Mouse (Mus musculus) liver, embryonic 13.5 days (tissue): ENCODE results near the gene Ckap4. TPM values are rescaled to one million over a fixed set of nuclear protein-coding genes. Genes with fewer than 3 reads are reported as not detected.

ENCODE experiments used
- ATAC-seq: fragments of 200-750 bp; cut with Nextera tagmentation; 2 replicates; pipeline ENCODE4 v1.8.0; 2017; ENCODE audit warnings: low read depth, mild to moderate bottlenecking, moderate number of reproducible peaks, moderate library complexity
- DNase-seq: peaks from one replicate; pipeline ENCODE4 v3.0.0; 2022
- H3K27ac ChIP-seq: fragments of 300-500 bp; sonication (generic); 2 replicates; pipeline ENCODE4 v1.5.1; 2015; ENCODE audit warnings: moderate library complexity, mild to moderate bottlenecking, inconsistent platforms
- H3K27me3 ChIP-seq: fragments of 300-500 bp; sonication (generic); 2 replicates; pipeline ENCODE4 v1.6.1; 2015; ENCODE audit warnings: mild to moderate bottlenecking, inconsistent platforms
- H3K36me3 ChIP-seq: fragments of 300-500 bp; sonication (generic); 2 replicates; pipeline ENCODE4 v1.6.1; 2015; ENCODE audit warnings: mild to moderate bottlenecking, inconsistent platforms
- H3K4me1 ChIP-seq: fragments of 300-500 bp; sonication (generic); replicated peaks from 2 replicates; pipeline ENCODE4 v1.6.1; 2015; ENCODE audit warnings: inconsistent platforms
- H3K4me2 ChIP-seq: fragments of 300-500 bp; sonication (generic); 2 replicates; pipeline ENCODE4 v1.6.1; 2015; ENCODE audit warnings: inconsistent platforms, mild to moderate bottlenecking, moderate library complexity
- H3K4me3 ChIP-seq: fragments of 300-500 bp; sonication (generic); replicated peaks from 2 replicates; pipeline ENCODE4 v1.5.1; 2015; ENCODE audit warnings: mild to moderate bottlenecking, inconsistent platforms
- H3K9ac ChIP-seq: fragments of 300-500 bp; sonication (generic); 2 replicates; pipeline ENCODE4 v1.6.1; 2015; ENCODE audit warnings: mild to moderate bottlenecking, inconsistent platforms
- H3K9me3 ChIP-seq: fragments of 300-500 bp; sonication (generic); replicated peaks from 2 replicates; pipeline ENCODE4 v1.6.1; 2016; ENCODE audit warnings: inconsistent platforms
- WGBS: fragments of 180-500 bp; shearing (Covaris S2); methylation state at CpG from one replicate; pipeline ENCODE4 v1.1.7; 2015; ENCODE audit not compliant: insufficient replicate concordance; 5-methylcytosine and 5-hydroxymethylcytosine counted together
- polyA plus RNA-seq: library from polyadenylated mRNA; unstranded; fragments of >200 nt; fragmentation: Nextera tagmentation; extraction: Ambion mirVana; gene quantifications from 2 replicates; pipeline ENCODE4 v1.2.1, GENCODE M21; 2015

Ckap4 gene
- polyA plus RNA-seq, 1 experiment from 2014 or later, result 11.3 TPM

- Histone ChIP-seq H3K27ac (no peak overlapping the region), H3K27me3 (peaks cover 12% of the 10 kb centered on the region; the same call in 1 of the 2 replicates), H3K9ac (no peak overlapping the region), H3K4me3 (no peak overlapping the region), H3K4me1 (peaks cover 10% of the 10 kb centered on the region), H3K9me3 (no peaks in the 10 kb centered on the region), H3K4me2 (no peak overlapping the region), H3K36me3 (no peaks in the 10 kb centered on the region)
- DNase-seq (no peak), ATAC-seq (no peak)
- WGBS, result 73% methylated on average over 8 of the region's 8 CpGs
Observed at GRCm38 (mm10) chr10:84564427-84564826, 30.6 kb upstream of the Ckap4 start.

- H3K27me3 ChIP-seq, result peaks cover 8% of the 10 kb centered on the region; the same call in 1 of the 2 replicates
- H3K36me3 ChIP-seq, result no peaks in the 10 kb centered on the region
- H3K27ac ChIP-seq, result no peak overlapping the region
- H3K4me3 ChIP-seq, result no peak overlapping the region
- H3K9ac ChIP-seq, result no peak overlapping the region
- ATAC-seq (peak; percentile 84), DNase-seq (no peak)
- no peak overlapping the region for H3K4me2 ChIP-seq
- 45% methylated on average over 13 of the region's 13 CpGs for WGBS
- peaks cover 10% of the 10 kb centered on the region for H3K4me1 ChIP-seq
- no peaks in the 10 kb centered on the region; the same call in 1 of the 2 replicates for H3K9me3 ChIP-seq
Observed at GRCm38 (mm10) chr10:84562567-84563554, 29.0 kb upstream of the Ckap4 start.

- Histone ChIP-seq H3K4me1 (peaks cover 10% of the 10 kb centered on the region), H3K9me3 (no peaks in the 10 kb centered on the region; the same call in 1 of the 2 replicates), H3K9ac (no peak overlapping the region), H3K4me3 (no peak overlapping the region), H3K27ac (no peak overlapping the region), H3K36me3 (no peaks in the 10 kb centered on the region), H3K27me3 (0 out of 2 replicates have a peak, but pooled peaks cover 2% of the 10 kb centered on the region), H3K4me2 (no peak overlapping the region)
- WGBS, result 69% methylated on average over 5 of the region's 5 CpGs
- DNase-seq, result no peak
- ATAC-seq, result no peak
Observed at GRCm38 (mm10) chr10:84562121-84562520, 28.3 kb upstream of the Ckap4 start.

- Histone ChIP-seq H3K27ac (no peak overlapping the region), H3K27me3 (no peaks in the 10 kb centered on the region), H3K36me3 (no peaks in the 10 kb centered on the region), H3K4me2 (no peak overlapping the region), H3K9me3 (no peaks in the 10 kb centered on the region; the same call in 1 of the 2 replicates), H3K4me3 (no peak overlapping the region), H3K4me1 (peaks cover 10% of the 10 kb centered on the region), H3K9ac (no peak overlapping the region)
- 75% methylated on average over 4 of the region's 4 CpGs for WGBS
- DNase-seq (no peak), ATAC-seq (no peak)
Observed at GRCm38 (mm10) chr10:84559986-84560385, 26.1 kb upstream of the Ckap4 start.

GRCm38 (mm10) chr10:84558511-84558910 lies 24.6 kb upstream of the Ckap4 start:
- ATAC-seq (no peak), DNase-seq (no peak)
- H3K27ac ChIP-seq, result no peak overlapping the region
- no peak overlapping the region for H3K4me2 ChIP-seq
- H3K9ac ChIP-seq, result no peak overlapping the region
- 63% methylated on average over 1 of the region's 1 CpGs for WGBS
- H3K9me3 ChIP-seq, result no peaks in the 10 kb centered on the region; the same call in 1 of the 2 replicates
- H3K4me1 ChIP-seq, result peaks cover 16% of the 10 kb centered on the region
- H3K27me3 ChIP-seq, result no peaks in the 10 kb centered on the region
- no peak overlapping the region for H3K4me3 ChIP-seq
- no peaks in the 10 kb centered on the region for H3K36me3 ChIP-seq

- Histone ChIP-seq H3K36me3 (no peaks in the 10 kb centered on the region), H3K4me3 (no peak overlapping the region), H3K27me3 (no peaks in the 10 kb centered on the region), H3K27ac (no peak overlapping the region), H3K9ac (no peak overlapping the region), H3K4me2 (no peak overlapping the region), H3K4me1 (peaks cover 5% of the 10 kb centered on the region; the same call in 1 of the 2 replicates), H3K9me3 (peaks cover 2% of the 10 kb centered on the region; the same call in 1 of the 2 replicates)
- 29% methylated on average over 2 of the region's 2 CpGs for WGBS
- ATAC-seq (no peak), DNase-seq (no peak)
Observed at GRCm38 (mm10) chr10:84556120-84556519, 22.3 kb upstream of the Ckap4 start.

- WGBS, result 31% methylated on average over 6 of the region's 6 CpGs
- no peaks in the 10 kb centered on the region for H3K27me3 ChIP-seq
- H3K9me3 ChIP-seq, result peaks cover 2% of the 10 kb centered on the region; the same call in 1 of the 2 replicates
- H3K4me2 ChIP-seq, result no peak overlapping the region
- no peaks in the 10 kb centered on the region for H3K36me3 ChIP-seq
- ATAC-seq (no peak), DNase-seq (no peak)
- H3K4me3 ChIP-seq, result no peak overlapping the region
- H3K4me1 ChIP-seq, result peaks cover 9% of the 10 kb centered on the region; the same call in 1 of the 2 replicates
- H3K9ac ChIP-seq, result no peak overlapping the region
- H3K27ac ChIP-seq, result no peak overlapping the region
Observed at GRCm38 (mm10) chr10:84554291-84555009, 20.6 kb upstream of the Ckap4 start.

GRCm38 (mm10) chr10:84552477-84552876 lies 18.6 kb upstream of the Ckap4 start:
- Histone ChIP-seq H3K27me3 (no peaks in the 10 kb centered on the region), H3K36me3 (no peaks in the 10 kb centered on the region), H3K9ac (no peak overlapping the region), H3K4me1 (peaks cover 9% of the 10 kb centered on the region; the same call in 1 of the 2 replicates), H3K4me2 (no peak overlapping the region), H3K4me3 (no peak overlapping the region), H3K27ac (no peak overlapping the region), H3K9me3 (0 out of 2 replicates have a peak, but pooled peaks cover 2% of the 10 kb centered on the region)
- DNase-seq (no peak), ATAC-seq (no peak)
- 65% methylated on average over 2 of the region's 2 CpGs for WGBS

- 74% methylated on average over 3 of the region's 3 CpGs for WGBS
- no peak for DNase-seq
- Histone ChIP-seq H3K4me3 (no peak overlapping the region), H3K27me3 (no peaks in the 10 kb centered on the region), H3K27ac (no peak overlapping the region), H3K9me3 (0 out of 2 replicates have a peak, but pooled peaks cover 2% of the 10 kb centered on the region), H3K4me1 (peaks cover 9% of the 10 kb centered on the region; the same call in 1 of the 2 replicates), H3K9ac (no peak overlapping the region), H3K36me3 (no peaks in the 10 kb centered on the region), H3K4me2 (no peak overlapping the region)
- ATAC-seq, result no peak
Observed at GRCm38 (mm10) chr10:84551846-84552245, 18.0 kb upstream of the Ckap4 start.

GRCm38 (mm10) chr10:84549920-84550293 lies 16.0 kb upstream of the Ckap4 start:
- no peaks in the 10 kb centered on the region for H3K27me3 ChIP-seq
- no peak overlapping the region for H3K27ac ChIP-seq
- DNase-seq (no peak), ATAC-seq (peak; percentile 45)
- H3K9ac ChIP-seq, result no peak overlapping the region
- H3K4me3 ChIP-seq, result no peak overlapping the region
- H3K36me3 ChIP-seq, result no peaks in the 10 kb centered on the region
- H3K4me1 ChIP-seq, result peaks cover 9% of the 10 kb centered on the region; the same call in 1 of the 2 replicates
- H3K9me3 ChIP-seq, result 0 out of 2 replicates have a peak, but pooled peaks cover 2% of the 10 kb centered on the region
- H3K4me2 ChIP-seq, result 0 out of 2 replicates have a peak overlapping the region, but pooled peaks have one; percentile 22
- WGBS, result 27% methylated on average over 10 of the region's 10 CpGs
